Mouse (Mus musculus) thymus, postnatal 4 days (tissue): Measurements from ENCODE around the gene Nectin2.
A peak's percentile ranks its signal among the peaks of the same experiment; 100 is the strongest.
"Not testable (repeated sequence)": the region's sequence is repeated elsewhere in the genome, so short reads cannot be mapped to it uniquely, and the experiment has no call there.

Experiments used
- DNase-seq: peaks from one replicate; pipeline ENCODE4 v3.0.0; 2021

Gene Nectin2

GRCm38 (mm10) chr7:19750217-19751069 lies at the start of gene Nectin2:
Gene Nectin2, minus strand, starts transcription at chr7:19750483.
- peak; percentile 75 for DNase-seq

GRCm38 (mm10) chr7:19796697-19797588 lies 46.7 kb upstream of the Nectin2 start, which contains the start of gene Cblc:
Gene Cblc, minus strand, starts transcription at chr7:19796809.
- peak; percentile 95 for DNase-seq

- DNase-seq = no peak
Measured at GRCm38 (mm10) chr7:19796254-19796653, 46.0 kb upstream of the Nectin2 start.

- no peak for DNase-seq
Measured at GRCm38 (mm10) chr7:19795236-19795635, 45.0 kb upstream of the Nectin2 start.

GRCm38 (mm10) chr7:19792701-19793630 lies 42.7 kb upstream of the Nectin2 start:
- DNase-seq = no peak

GRCm38 (mm10) chr7:19791504-19791903 lies 41.2 kb upstream of the Nectin2 start:
- not testable (repeated sequence) for DNase-seq

- DNase-seq = peak; percentile 98
Measured at GRCm38 (mm10) chr7:19789904-19790347, 39.6 kb upstream of the Nectin2 start.

GRCm38 (mm10) chr7:19785874-19786458 lies 35.7 kb upstream of the Nectin2 start:
- no peak for DNase-seq

- DNase-seq = peak; percentile 61
Measured at GRCm38 (mm10) chr7:19784764-19785535, 34.7 kb upstream of the Nectin2 start.

GRCm38 (mm10) chr7:19783630-19784029 lies 33.3 kb upstream of the Nectin2 start:
- DNase-seq = no peak

GRCm38 (mm10) chr7:19782645-19783044 lies 32.4 kb upstream of the Nectin2 start:
- DNase-seq = peak; percentile 52

- DNase-seq = no peak
Measured at GRCm38 (mm10) chr7:19781741-19782140, 31.5 kb upstream of the Nectin2 start.

- no peak for DNase-seq
Measured at GRCm38 (mm10) chr7:19779903-19780302, 29.6 kb upstream of the Nectin2 start.

- DNase-seq = no peak
Measured at GRCm38 (mm10) chr7:19778645-19779044, 28.4 kb upstream of the Nectin2 start.

GRCm38 (mm10) chr7:19777049-19777723 lies 26.9 kb upstream of the Nectin2 start:
- DNase-seq = no peak

- DNase-seq = no peak
Measured at GRCm38 (mm10) chr7:19771682-19772081, 21.4 kb upstream of the Nectin2 start.

GRCm38 (mm10) chr7:19770984-19771391 lies 20.7 kb upstream of the Nectin2 start, which contains the start of gene Bcam:
Gene Bcam, minus strand, starts transcription at chr7:19771016.
- no peak for DNase-seq

- DNase-seq = peak; percentile 81
Measured at GRCm38 (mm10) chr7:19770375-19770754, 20.1 kb upstream of the Nectin2 start.

- no peak for DNase-seq
Measured at GRCm38 (mm10) chr7:19769434-19770374, 19.4 kb upstream of the Nectin2 start.
